Mouse (Mus musculus) CH12.LX (cell line): ENCODE data around the gene Rab17. TPM values are rescaled to one million over a fixed set of nuclear protein-coding genes. Genes with fewer than 3 reads are reported as not detected.

Experiments used
- DNase-seq: peaks from one replicate; pipeline ENCODE4 v3.0.0-alpha.2; 2013; ENCODE audit errors: extremely low read depth
- H3K27ac ChIP-seq: 2 replicates; pipeline ENCODE4 v1.5.1; 2012; ENCODE audit warnings: low read depth, mild to moderate bottlenecking, control low read depth, moderate library complexity; ENCODE audit not compliant: insufficient read depth
- H3K27me3 ChIP-seq: replicated peaks from 2 replicates; pipeline ENCODE3; 2012; ENCODE audit warnings: inconsistent platforms
- H3K36me3 ChIP-seq, 2 experiments: replicated peaks in 1 of 2; 2 replicates each; pipeline versions ENCODE3 to v1.6.1; 2012; ENCODE audit warnings: inconsistent platforms in 1 of 2, low read length in 1 of 2, mild to moderate bottlenecking in 1 of 2, mixed read lengths in 1 of 2, moderate library complexity in 1 of 2; ENCODE audit not compliant: control insufficient read depth in 1 of 2, insufficient read depth in 1 of 2
- H3K4me1 ChIP-seq, 2 experiments: 2 replicates each; pipeline ENCODE4 v1.6.1; 2012; ENCODE audit warnings: inconsistent platforms in 1 of 2, moderate library complexity in 1 of 2; ENCODE audit not compliant: insufficient read depth in 2 of 2, control insufficient read depth in 1 of 2
- H3K4me2 ChIP-seq: 2 replicates; pipeline ENCODE4 v1.6.1; 2012; ENCODE audit warnings: low read depth, mild to moderate bottlenecking, control low read depth; ENCODE audit not compliant: poor library complexity, insufficient read depth, severe bottlenecking
- H3K4me3 ChIP-seq, 3 experiments: fragments of 150-350 bp in 1 of 3; sonication (generic) in 1 of 3; replicated peaks in 1 of 3; 2 replicates each; pipeline versions ENCODE3 to v1.5.1; 2011 to 2012; ENCODE audit warnings: low read depth in 2 of 3, low read length in 2 of 3, mild to moderate bottlenecking in 2 of 3, moderate library complexity in 2 of 3, control low read depth in 1 of 3, improper control_type of control experiment in 1 of 3, inconsistent platforms in 1 of 3, mixed read lengths in 1 of 3; ENCODE audit not compliant: poor library complexity in 1 of 3
- H3K79me2 ChIP-seq: replicated peaks from 2 replicates; pipeline ENCODE4 v1.6.1; 2012; ENCODE audit warnings: mild to moderate bottlenecking, moderate library complexity; ENCODE audit not compliant: control insufficient read depth, poor library complexity, insufficient read depth, severe bottlenecking; ENCODE audit errors: extremely low read depth
- H3K9ac ChIP-seq: 2 replicates; pipeline ENCODE4 v1.6.1; 2012; ENCODE audit warnings: low read depth, mild to moderate bottlenecking, control low read depth, moderate library complexity; ENCODE audit not compliant: insufficient read depth
- H3K9me3 ChIP-seq: replicated peaks from 2 replicates; pipeline ENCODE3; 2012; ENCODE audit warnings: low read length, inconsistent platforms, mixed read lengths
- BHLHE40 ChIP-seq: IDR thresholded peaks from 2 replicates; pipeline ENCODE4 v1.6.1; 2011; ENCODE audit warnings: mild to moderate bottlenecking, low read depth, low read length, improper control_type of control experiment
- CTCF ChIP-seq, 2 experiments: IDR thresholded peaks in 1 of 2; conservative IDR thresholded peaks in 1 of 2; 2 replicates each; pipeline ENCODE4 v1.5.1; 2011 to 2012; ENCODE audit warnings: low read depth in 2 of 2, low read length in 2 of 2, improper control_type of control experiment in 1 of 2, inconsistent platforms in 1 of 2, mild to moderate bottlenecking in 1 of 2, moderate library complexity in 1 of 2
- EP300 ChIP-seq: IDR thresholded peaks from 2 replicates; pipeline ENCODE4 v1.6.1; 2011; ENCODE audit warnings: low read length, improper control_type of control experiment
- ETS1 ChIP-seq: conservative IDR thresholded peaks from 2 replicates; pipeline ENCODE4 v1.6.1; 2012; ENCODE audit warnings: low read depth, mild to moderate bottlenecking, inconsistent platforms, low read length, improper control_type of control experiment, moderate library complexity
- GABPA ChIP-seq: IDR thresholded peaks from 2 replicates; pipeline ENCODE4 v1.6.1; 2012; ENCODE audit warnings: low read depth, low read length, improper control_type of control experiment, inconsistent platforms; ENCODE audit not compliant: insufficient replicate concordance
- JUN ChIP-seq: IDR thresholded peaks from 2 replicates; pipeline ENCODE4 v1.6.1; 2011; ENCODE audit warnings: low read depth, mild to moderate bottlenecking, low read length, improper control_type of control experiment, moderate library complexity; ENCODE audit not compliant: insufficient read depth
- JUND ChIP-seq: conservative IDR thresholded peaks from 2 replicates; pipeline ENCODE4 v1.6.1; 2011; ENCODE audit warnings: low read depth, low read length, improper control_type of control experiment
- KAT2A ChIP-seq: IDR thresholded peaks from 2 replicates; pipeline ENCODE4 v1.6.1; 2012; ENCODE audit warnings: low read length, improper control_type of control experiment, inconsistent platforms; ENCODE audit not compliant: insufficient replicate concordance
- MAFK ChIP-seq: IDR thresholded peaks from 2 replicates; pipeline ENCODE4 v1.6.1; 2011; ENCODE audit warnings: low read length, improper control_type of control experiment; ENCODE audit not compliant: insufficient replicate concordance
- MAX ChIP-seq: IDR thresholded peaks from 2 replicates; pipeline ENCODE4 v1.6.1; 2011; ENCODE audit warnings: low read length, improper control_type of control experiment
- MAZ ChIP-seq: IDR thresholded peaks from 2 replicates; pipeline ENCODE4 v1.6.1; 2012; ENCODE audit warnings: low read depth, mild to moderate bottlenecking, inconsistent platforms, low read length, improper control_type of control experiment, moderate library complexity
- MEF2A ChIP-seq: IDR thresholded peaks from 2 replicates; pipeline ENCODE4 v1.6.1; 2014; ENCODE audit warnings: low read depth, mild to moderate bottlenecking, inconsistent platforms, low read length, improper control_type of control experiment, borderline replicate concordance
- MXI1 ChIP-seq: IDR thresholded peaks from 2 replicates; pipeline ENCODE4 v1.6.1; 2011; ENCODE audit warnings: mild to moderate bottlenecking, low read depth, low read length, improper control_type of control experiment
- MYC ChIP-seq: IDR thresholded peaks from 2 replicates; pipeline ENCODE4 v1.6.1; 2011; ENCODE audit warnings: low read depth, mild to moderate bottlenecking, improper control_type of control experiment, low read length
- NELFE ChIP-seq: IDR thresholded peaks from 2 replicates; pipeline ENCODE4 v1.6.1; 2011; ENCODE audit warnings: low read depth, low read length, improper control_type of control experiment
- PAX5 ChIP-seq: IDR thresholded peaks from 2 replicates; pipeline ENCODE4 v1.6.1; 2012; ENCODE audit warnings: low read length, inconsistent platforms, mixed read lengths
- POLR2A ChIP-seq: IDR thresholded peaks from 2 replicates; pipeline ENCODE4 v1.6.1; 2011; ENCODE audit warnings: low read depth, mild to moderate bottlenecking, improper control_type of control experiment, low read length
- RAD21 ChIP-seq: IDR thresholded peaks from 2 replicates; pipeline ENCODE4 v1.6.1; 2011; ENCODE audit warnings: low read depth, mild to moderate bottlenecking, low read length, improper control_type of control experiment, moderate library complexity
- SIN3A ChIP-seq: IDR thresholded peaks from 2 replicates; pipeline ENCODE4 v1.6.1; 2012; ENCODE audit warnings: low read length, improper control_type of control experiment, inconsistent platforms
- SMC3 ChIP-seq: IDR thresholded peaks from 2 replicates; pipeline ENCODE4 v1.6.1; 2011; ENCODE audit warnings: low read depth, low read length, improper control_type of control experiment
- TBP ChIP-seq: conservative IDR thresholded peaks from 2 replicates; pipeline ENCODE4 v1.6.1; 2011; ENCODE audit warnings: low read depth, low read length, improper control_type of control experiment
- TCF12 ChIP-seq: IDR thresholded peaks from 2 replicates; pipeline ENCODE4 v1.6.1; 2014; ENCODE audit warnings: low read depth, mild to moderate bottlenecking, inconsistent platforms, low read length, improper control_type of control experiment
- UBTF ChIP-seq: IDR thresholded peaks from 2 replicates; pipeline ENCODE4 v1.6.1; 2012; ENCODE audit warnings: low read depth, mild to moderate bottlenecking, inconsistent platforms, low read length, improper control_type of control experiment, moderate library complexity
- USF1 ChIP-seq: IDR thresholded peaks from 2 replicates; pipeline ENCODE4 v1.6.1; 2014; ENCODE audit warnings: low read depth, mild to moderate bottlenecking, inconsistent platforms, low read length, improper control_type of control experiment
- USF2 ChIP-seq: conservative IDR thresholded peaks from 2 replicates; pipeline ENCODE4 v1.6.1; 2011; ENCODE audit warnings: low read depth, low read length, improper control_type of control experiment
- ZC3H11A ChIP-seq: IDR thresholded peaks from 2 replicates; pipeline ENCODE4 v1.6.1; 2012; ENCODE audit warnings: low read depth, mild to moderate bottlenecking, inconsistent platforms, low read length, improper control_type of control experiment
- ZKSCAN1 ChIP-seq: IDR thresholded peaks from 2 replicates; pipeline ENCODE4 v1.6.1; 2012; ENCODE audit warnings: low read depth, inconsistent platforms, low read length, improper control_type of control experiment, borderline replicate concordance
- dilution Hi-C: fragments of 300-500 bp; cut with MboI; formaldehyde crosslinking; loops from 2 replicates; pipeline ENCODE4 v1.14.3; 2020; ENCODE audit warnings: low sequenced_read_pairs; ENCODE audit not compliant: extremely low pct_unique_long_range_greater_than_20kb, extremely low pct_ligation_motif_present
- in situ Hi-C: fragments of 300-500 bp; cut with MboI; formaldehyde crosslinking; loops from 3 replicates; pipeline ENCODE4 v1.14.3; 2019; ENCODE audit warnings: low sequenced_read_pairs, low pct_ligation_motif_present, low pct_unique_long_range_greater_than_20kb, mixed read lengths
- polyA plus RNA-seq: library from polyadenylated mRNA; unstranded; fragments of >175 nt; gene quantifications from 2 replicates; pipeline ENCODE4 v1.2.1, GENCODE M21; 2012; ENCODE audit warnings: low read depth; ENCODE audit not compliant: insufficient read length
- total RNA-seq, 2 experiments: library from RNA; depleted of rRNA; stranded (reverse); fragments of 300-350 nt in 1 of 2; fragments of >200 nt in 1 of 2; gene quantifications; 2 replicates each; pipeline ENCODE4 v1.2.3; 2012 to 2014

Rab17 gene
- total and polyA plus RNA-seq, 3 experiments: 0.15 to 0.64 (median 0.59) TPM

DNA sequence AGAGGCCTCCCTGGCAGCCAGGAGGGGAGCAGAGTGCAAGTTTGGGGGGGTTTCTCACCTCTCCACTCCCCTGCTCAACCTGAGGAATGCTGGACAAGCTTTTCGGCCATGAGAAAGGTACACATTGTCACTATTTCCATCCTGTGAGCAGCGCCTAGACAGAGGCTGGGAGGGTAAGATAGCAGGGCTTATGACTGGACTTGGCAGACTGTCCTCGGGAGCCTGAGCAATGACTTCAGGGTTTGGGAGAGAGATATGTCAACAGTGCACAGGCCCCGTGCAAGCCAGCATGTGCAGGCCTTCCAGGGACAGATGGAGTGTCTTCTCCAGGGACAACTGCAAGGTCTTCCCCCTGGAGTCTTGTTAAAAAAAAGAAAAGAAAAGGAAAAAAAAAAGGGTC, 29.5 kb downstream of the Rab17 start:
- H3K9me3 ChIP-seq: no peaks in the 10 kb centered on the region
- no peak overlapping the region for H3K27ac ChIP-seq
- peaks cover 92% of the 10 kb centered on the region for H3K27me3 ChIP-seq
- no peaks in the 10 kb centered on the region for H3K4me1 ChIP-seq
- no peak overlapping the region for H3K4me2 ChIP-seq
- TF ChIP-seq NELFE: no peak
- TF ChIP-seq TCF12: no peak
- no peak for TF ChIP-seq POLR2A
- TF ChIP-seq RAD21: no peak
- no peak for TF ChIP-seq EP300
- TF ChIP-seq ZC3H11A: no peak
- no peak for TF ChIP-seq CTCF (conservative IDR thresholded peaks at IDR 0.05 in 1 of 2, IDR thresholded peaks at IDR 0.05 in 1 of 2; ENCODE audit: low read depth in 2 of 2, low read length in 2 of 2)
- no peak for TF ChIP-seq ETS1
- H3K79me2 ChIP-seq: no peaks in the 10 kb centered on the region
- in situ Hi-C loops: no loop called here
- dilution Hi-C loops: no loop called here
- no peaks in the 10 kb centered on the region for H3K36me3 ChIP-seq
- H3K4me3 ChIP-seq: no peak overlapping the region
- DNase-seq: no peak
- no peak overlapping the region for H3K9ac ChIP-seq

DNA sequence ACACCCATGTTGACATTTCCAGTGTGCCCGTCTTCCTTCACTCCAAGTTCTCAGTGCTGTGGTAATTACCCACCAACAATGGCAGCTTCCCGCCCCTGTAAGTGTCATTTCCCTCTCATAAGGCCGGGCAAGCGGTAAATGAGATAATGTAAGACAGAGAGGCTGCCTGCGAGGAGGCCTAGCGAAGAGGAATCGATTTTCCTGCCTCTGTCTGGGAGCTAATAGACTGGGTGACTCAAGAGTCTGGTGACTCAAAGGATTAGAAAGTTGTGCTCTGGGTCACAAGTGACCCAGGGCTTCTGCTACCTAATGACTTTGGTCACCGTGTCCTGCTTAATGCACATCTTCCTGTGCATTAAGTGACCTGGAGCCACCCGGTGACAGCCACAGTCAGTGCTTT, 32.5 kb downstream of the Rab17 start:
- dilution Hi-C loops: no loop called here
- H3K27ac ChIP-seq: no peak overlapping the region
- in situ Hi-C loops: no loop called here
- no peaks in the 10 kb centered on the region for H3K4me1 ChIP-seq
- H3K4me2 ChIP-seq: no peak overlapping the region
- no peaks in the 10 kb centered on the region for H3K9me3 ChIP-seq
- peaks cover 90% of the 10 kb centered on the region for H3K27me3 ChIP-seq
- no peak overlapping the region for H3K4me3 ChIP-seq
- DNase-seq: no peak
- no peaks in the 10 kb centered on the region for H3K79me2 ChIP-seq
- no peaks in the 10 kb centered on the region for H3K36me3 ChIP-seq
- H3K9ac ChIP-seq: no peak overlapping the region
- TF ChIP-seq JUN (no peak), BHLHE40 (no peak), GABPA (no peak), KAT2A (no peak), MAFK (no peak), MYC (no peak), JUND (no peak), SIN3A (no peak), PAX5 (no peak), ETS1 (no peak)

DNA sequence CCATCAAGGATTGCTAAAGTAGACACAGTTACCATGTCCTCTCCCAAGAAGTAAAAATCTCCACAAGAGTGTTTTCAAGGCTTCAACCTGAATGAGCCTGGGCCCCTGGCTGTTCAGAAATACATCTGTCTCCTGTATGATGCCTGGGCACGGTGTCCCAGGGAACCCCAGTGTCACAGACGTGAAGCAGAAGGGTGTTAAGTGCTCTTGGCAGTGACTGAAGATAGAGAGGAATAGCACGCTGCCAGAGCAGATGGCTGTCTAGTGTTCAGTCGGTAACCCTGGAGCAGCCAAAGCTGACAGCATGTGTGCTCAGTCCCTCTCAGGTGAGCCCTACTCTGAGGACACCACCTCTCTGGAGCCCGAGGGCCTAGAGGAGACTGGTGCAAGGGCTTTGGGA, 36.5 kb downstream of the Rab17 start:
- no peak overlapping the region for H3K4me2 ChIP-seq
- H3K4me3 ChIP-seq: no peak overlapping the region
- H3K27ac ChIP-seq: no peak overlapping the region
- peaks cover 78% of the 10 kb centered on the region for H3K27me3 ChIP-seq
- no peak for TF ChIP-seq USF2
- TF ChIP-seq USF1: no peak
- TF ChIP-seq MAX: no peak
- TF ChIP-seq MAZ: no peak
- no peak for TF ChIP-seq ETS1
- TF ChIP-seq RAD21: no peak
- no peak for TF ChIP-seq BHLHE40
- no peak for TF ChIP-seq JUND
- TF ChIP-seq MXI1: no peak
- no peak for TF ChIP-seq JUN
- TF ChIP-seq ZKSCAN1: no peak
- no peak for TF ChIP-seq TBP
- TF ChIP-seq SMC3: no peak
- no peak for TF ChIP-seq TCF12
- TF ChIP-seq UBTF: no peak
- TF ChIP-seq MEF2A: no peak
- in situ Hi-C loops: no loop called here
- H3K9ac ChIP-seq: no peak overlapping the region
- peaks cover 7% of the 10 kb centered on the region for H3K9me3 ChIP-seq
- H3K36me3 ChIP-seq: no peaks in the 10 kb centered on the region
- no peak for DNase-seq
- dilution Hi-C loops: no loop called here
- 0 out of 4 replicates have a peak, but pooled peaks cover 0 to 2% of the 10 kb centered on the region in 2 experiments for H3K4me1 ChIP-seq
- H3K79me2 ChIP-seq: no peaks in the 10 kb centered on the region
